Mouse (Mus musculus) CD4-positive, CD25-positive, alpha-beta regulatory T cell (primary cell): ENCODE results near the gene Slc36a2. TPM values are rescaled to one million over a fixed set of nuclear protein-coding genes. Genes with fewer than 3 reads are reported as not detected.

Experiments
- polyA plus RNA-seq: library from polyadenylated mRNA; unstranded; fragments of 100-300 nt; shearing (Covaris generic); gene quantifications from one replicate; pipeline ENCODE4 v1.2.1, GENCODE M21; 2017

The Slc36a2 gene
- not detected for polyA plus RNA-seq

DNA sequence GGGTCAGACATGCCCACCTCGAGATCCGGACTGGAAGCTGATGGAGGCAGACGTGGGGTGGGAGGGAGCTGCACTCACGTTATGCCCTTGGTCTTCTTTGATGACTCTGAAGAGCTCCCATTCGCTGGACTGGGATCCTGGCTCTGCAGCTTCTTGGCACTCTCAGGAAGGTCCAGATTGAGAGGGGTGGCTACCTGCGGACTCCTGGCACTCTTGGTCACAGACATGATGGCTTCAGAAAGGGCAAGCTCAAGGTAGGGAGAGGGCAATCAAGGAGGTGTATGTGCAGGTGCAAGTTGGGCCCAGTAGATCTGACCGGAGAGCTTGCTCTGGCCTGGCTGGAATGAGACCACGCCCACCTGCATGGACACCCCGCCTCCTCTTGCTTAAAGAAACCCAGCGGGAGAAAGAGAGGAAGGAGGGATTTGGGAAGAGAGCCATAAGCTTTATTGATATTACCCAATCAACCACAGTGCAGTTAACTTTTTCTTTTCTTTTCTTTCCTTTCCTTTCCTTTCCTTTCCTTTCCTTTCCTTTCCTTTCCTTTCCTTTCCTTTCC is at the start of gene Slc36a2:
Gene Slc36a2, minus strand, starts transcription at position 345 of the 559 bp plus-strand sequence.

DNA sequence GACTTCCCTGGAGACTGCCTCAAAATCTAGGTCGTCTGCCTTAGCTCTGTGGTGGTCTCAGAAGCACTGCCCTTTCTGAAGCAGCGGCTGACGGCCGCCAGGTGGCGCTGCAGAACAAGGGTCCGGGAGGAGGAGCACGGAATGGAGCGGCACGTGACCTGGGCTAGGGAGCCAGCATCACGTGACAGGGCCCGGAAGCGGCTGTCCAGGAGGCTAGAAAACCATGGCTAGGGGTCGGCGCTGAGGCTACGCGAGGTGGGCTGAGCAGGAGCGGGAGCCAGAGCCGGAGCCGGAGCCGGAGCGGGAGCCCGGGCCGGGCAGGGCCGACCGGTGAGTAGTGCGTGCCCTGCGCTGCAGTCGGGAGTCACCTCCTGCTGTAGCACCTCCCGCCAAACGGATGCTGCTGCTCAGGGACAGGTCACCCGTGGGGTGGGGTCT is 19.3 kb upstream of the Slc36a2 start, which contains the start of gene Slc36a1:
Gene Slc36a1, plus strand, starts transcription at position 192 of the 438 bp plus-strand sequence.

DNA sequence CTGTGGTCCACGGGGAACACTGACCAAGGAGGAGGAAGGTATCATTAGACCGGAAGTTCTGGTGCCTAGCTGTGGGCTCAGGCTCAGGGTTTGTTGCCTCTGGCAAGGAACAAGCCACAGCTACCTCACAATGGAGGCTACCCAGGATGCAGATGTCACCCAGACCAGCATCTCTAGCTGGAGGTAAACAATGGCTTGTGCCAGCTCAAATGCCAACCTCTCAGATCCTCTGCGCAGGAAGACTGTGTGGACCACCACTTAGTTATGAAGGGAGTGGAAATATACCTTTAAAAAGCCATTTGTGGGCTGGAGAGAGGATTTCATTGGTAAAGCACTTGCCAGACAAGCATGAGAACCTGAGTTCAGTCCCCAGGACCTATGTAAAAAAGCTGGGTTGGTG is 33.3 kb downstream of the Slc36a2 start, which contains the start of gene Slc36a3:
Gene Slc36a3, minus strand, starts transcription at position 101 of the 400 bp plus-strand sequence.

Other genes starting within 250 kb of the Slc36a2 start
- 164 TPM for gene Tnip1, start 222.2 kb downstream of the Slc36a2 start, polyA plus RNA-seq
- gene Anxa6, start 151.6 kb downstream of the Slc36a2 start, polyA plus RNA-seq = 473 TPM
- gene Ccdc69, start 106.9 kb downstream of the Slc36a2 start, polyA plus RNA-seq = 60.0 TPM
- 107 TPM for gene Gm2a, start 87.0 kb downstream of the Slc36a2 start, polyA plus RNA-seq
- gene Slc36a3, start 33.4 kb downstream of the Slc36a2 start, polyA plus RNA-seq = 0.69 TPM
- gene Slc36a1, start 19.3 kb upstream of the Slc36a2 start, polyA plus RNA-seq = 2.3 TPM
- gene Fat2, start 151.5 kb upstream of the Slc36a2 start, polyA plus RNA-seq = 0.01 TPM
- 0.37 TPM for gene Sparc, start 238.1 kb upstream of the Slc36a2 start, polyA plus RNA-seq